Mouse (Mus musculus): ENCODE data around the gene Gm5129. TPM values are rescaled to one million over a fixed set of nuclear protein-coding genes. Genes with fewer than 3 reads are reported as not detected.
"Not testable (repeated sequence)": the region's sequence is repeated elsewhere in the genome, so short reads cannot be mapped to it uniquely, and the experiment has no call there.

The Gm5129 gene
- not detected in 2 replicates for polyA plus RNA-seq (2015; fragmentation: Nextera tagmentation; extraction: Ambion mirVana)

- Histone ChIP-seq H3K36me3 (no peaks in the 10 kb centered on the region), H3K4me1 (peaks cover 22% of the 10 kb centered on the region), H3K27ac (peak within 1 kb of the TSS; percentile 94), H3K9ac (peak within 1 kb of the TSS; percentile 90), H3K27me3 (no peaks in the 10 kb centered on the region), H3K4me2 (peak within 1 kb of the TSS; percentile 66), H3K9me3 (no peaks in the 10 kb centered on the region), H3K4me3 (peak within 1 kb of the TSS; percentile 67)
- peak; percentile 93 for ATAC-seq (ENCODE audit: borderline replicate concordance, extremely low read depth, low FRiP score, low TSS enrichment)
- WGBS: under 1% methylated on average over 46 of the region's 46 CpGs
Observed at GRCm38 (mm10) chr5:29735557-29736061, at the start of gene Gm5129, which contains the start of gene Dnajb6. Gene Gm5129 (minus strand): TSS chr5:29735936. Gene Dnajb6 (plus strand): TSS chr5:29735688.

GRCm38 (mm10) chr5:29784906-29785305 is 49.2 kb upstream of the Gm5129 start:
- H3K4me3 ChIP-seq; H3K9me3 ChIP-seq; H3K27me3 ChIP-seq; H3K4me1 ChIP-seq; H3K36me3 ChIP-seq; H3K4me2 ChIP-seq; H3K27ac ChIP-seq; H3K9ac ChIP-seq; ATAC-seq (ENCODE audit: borderline replicate concordance, extremely low read depth, low FRiP score, low TSS enrichment): not testable (repeated sequence)
- 90% methylated on average over 6 of the region's 13 CpGs for WGBS

GRCm38 (mm10) chr5:29782261-29782660 is 46.5 kb upstream of the Gm5129 start:
- Histone ChIP-seq H3K4me1 (no peaks in the 10 kb centered on the region), H3K36me3 (peaks cover 8% of the 10 kb centered on the region; the same call in 1 of the 2 replicates), H3K27ac (no peak overlapping the region), H3K9me3 (no peaks in the 10 kb centered on the region), H3K27me3 (no peaks in the 10 kb centered on the region), H3K4me2 (no peak overlapping the region), H3K9ac (no peak overlapping the region), H3K4me3 (no peak overlapping the region)
- ATAC-seq (ENCODE audit: borderline replicate concordance, extremely low read depth, low FRiP score, low TSS enrichment): no peak
- WGBS: 91% methylated on average over 3 of the region's 3 CpGs

DNA sequence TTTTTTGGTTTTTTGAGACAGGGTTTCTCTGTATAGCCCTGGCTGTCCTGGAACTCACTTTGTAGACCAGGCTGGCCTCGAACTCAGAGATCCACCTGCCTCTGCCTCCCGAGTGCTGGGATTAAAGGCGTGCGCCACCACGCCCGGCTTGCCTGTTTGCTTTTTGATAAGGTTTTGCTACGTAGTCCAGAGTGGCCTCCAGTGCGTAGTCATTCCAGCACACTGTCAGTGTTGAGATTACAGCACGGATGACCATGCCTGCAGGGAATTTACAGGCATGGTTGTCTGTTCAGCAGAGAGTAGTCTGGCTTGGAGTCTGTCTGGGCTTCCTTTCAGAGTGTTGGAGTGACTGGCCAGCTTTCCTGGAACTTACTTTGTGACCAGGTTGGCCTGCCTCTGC is 44.0 kb upstream of the Gm5129 start:
- not testable (repeated sequence) for H3K9ac ChIP-seq; H3K9me3 ChIP-seq; H3K27me3 ChIP-seq; H3K36me3 ChIP-seq; H3K4me1 ChIP-seq; H3K4me3 ChIP-seq; H3K27ac ChIP-seq; ATAC-seq (ENCODE audit: borderline replicate concordance, extremely low read depth, low FRiP score, low TSS enrichment); H3K4me2 ChIP-seq
- WGBS: 83% methylated on average over 9 of the region's 9 CpGs

- ATAC-seq (ENCODE audit: borderline replicate concordance, extremely low read depth, low FRiP score, low TSS enrichment): no peak
- peaks cover 13% of the 10 kb centered on the region for H3K36me3 ChIP-seq
- no peaks in the 10 kb centered on the region for H3K27me3 ChIP-seq
- no peak overlapping the region for H3K27ac ChIP-seq
- no peaks in the 10 kb centered on the region for H3K9me3 ChIP-seq
- H3K4me1 ChIP-seq: no peaks in the 10 kb centered on the region
- no peak overlapping the region for H3K4me2 ChIP-seq
- no peak overlapping the region for H3K9ac ChIP-seq
- no peak overlapping the region for H3K4me3 ChIP-seq
- WGBS: 83% methylated on average over 6 of the region's 6 CpGs
Observed at GRCm38 (mm10) chr5:29778029-29778428, 42.3 kb upstream of the Gm5129 start.

GRCm38 (mm10) chr5:29775437-29775836 is 39.7 kb upstream of the Gm5129 start:
- 59% methylated on average over 5 of the region's 5 CpGs for WGBS
- Histone ChIP-seq H3K9ac (no peak overlapping the region), H3K4me3 (no peak overlapping the region), H3K4me1 (no peaks in the 10 kb centered on the region), H3K27me3 (no peaks in the 10 kb centered on the region), H3K36me3 (peaks cover 17% of the 10 kb centered on the region), H3K4me2 (no peak overlapping the region), H3K27ac (no peak overlapping the region), H3K9me3 (no peaks in the 10 kb centered on the region)
- no peak for ATAC-seq (ENCODE audit: borderline replicate concordance, extremely low read depth, low FRiP score, low TSS enrichment)

- H3K4me3 ChIP-seq: no peak overlapping the region
- H3K9me3 ChIP-seq: no peaks in the 10 kb centered on the region
- WGBS: 86% methylated on average over 13 of the region's 13 CpGs
- H3K4me1 ChIP-seq: no peaks in the 10 kb centered on the region
- H3K4me2 ChIP-seq: no peak overlapping the region
- no peaks in the 10 kb centered on the region for H3K27me3 ChIP-seq
- peaks cover 17% of the 10 kb centered on the region for H3K36me3 ChIP-seq
- H3K27ac ChIP-seq: no peak overlapping the region
- H3K9ac ChIP-seq: no peak overlapping the region
- no peak for ATAC-seq (ENCODE audit: borderline replicate concordance, extremely low read depth, low FRiP score, low TSS enrichment)
Observed at GRCm38 (mm10) chr5:29773460-29774150, 37.9 kb upstream of the Gm5129 start.

GRCm38 (mm10) chr5:29772651-29773330 is 37.1 kb upstream of the Gm5129 start:
- Histone ChIP-seq H3K9me3 (no peaks in the 10 kb centered on the region), H3K9ac (no peak overlapping the region), H3K4me2 (no peak overlapping the region), H3K27ac (no peak overlapping the region), H3K27me3 (no peaks in the 10 kb centered on the region), H3K4me1 (no peaks in the 10 kb centered on the region), H3K36me3 (peaks cover 18% of the 10 kb centered on the region), H3K4me3 (no peak overlapping the region)
- 63% methylated on average over 4 of the region's 4 CpGs for WGBS
- no peak for ATAC-seq (ENCODE audit: borderline replicate concordance, extremely low read depth, low FRiP score, low TSS enrichment)

GRCm38 (mm10) chr5:29772038-29772437 is 36.3 kb upstream of the Gm5129 start:
- Histone ChIP-seq H3K4me2 (no peak overlapping the region), H3K9ac (no peak overlapping the region), H3K4me1 (no peaks in the 10 kb centered on the region), H3K27ac (no peak overlapping the region), H3K4me3 (no peak overlapping the region), H3K27me3 (no peaks in the 10 kb centered on the region), H3K36me3 (peaks cover 25% of the 10 kb centered on the region), H3K9me3 (no peaks in the 10 kb centered on the region)
- no peak for ATAC-seq (ENCODE audit: borderline replicate concordance, extremely low read depth, low FRiP score, low TSS enrichment)
- 76% methylated on average over 2 of the region's 2 CpGs for WGBS

- Histone ChIP-seq H3K9ac (no peak overlapping the region), H3K27ac (no peak overlapping the region), H3K4me3 (no peak overlapping the region), H3K4me1 (no peaks in the 10 kb centered on the region), H3K4me2 (no peak overlapping the region), H3K36me3 (peaks cover 27% of the 10 kb centered on the region), H3K9me3 (no peaks in the 10 kb centered on the region), H3K27me3 (no peaks in the 10 kb centered on the region)
- WGBS: 81% methylated on average over 1 of the region's 1 CpGs
- no peak for ATAC-seq (ENCODE audit: borderline replicate concordance, extremely low read depth, low FRiP score, low TSS enrichment)
Observed at GRCm38 (mm10) chr5:29770935-29771334, 35.2 kb upstream of the Gm5129 start.

GRCm38 (mm10) chr5:29759318-29759717 is 23.6 kb upstream of the Gm5129 start:
- WGBS: 80% methylated on average over 5 of the region's 5 CpGs
- ATAC-seq (ENCODE audit: borderline replicate concordance, extremely low read depth, low FRiP score, low TSS enrichment): no peak
- Histone ChIP-seq H3K4me1 (no peaks in the 10 kb centered on the region), H3K4me2 (no peak overlapping the region), H3K27ac (no peak overlapping the region), H3K4me3 (no peak overlapping the region), H3K36me3 (peaks cover 58% of the 10 kb centered on the region), H3K27me3 (no peaks in the 10 kb centered on the region), H3K9me3 (no peaks in the 10 kb centered on the region), H3K9ac (no peak overlapping the region)

DNA sequence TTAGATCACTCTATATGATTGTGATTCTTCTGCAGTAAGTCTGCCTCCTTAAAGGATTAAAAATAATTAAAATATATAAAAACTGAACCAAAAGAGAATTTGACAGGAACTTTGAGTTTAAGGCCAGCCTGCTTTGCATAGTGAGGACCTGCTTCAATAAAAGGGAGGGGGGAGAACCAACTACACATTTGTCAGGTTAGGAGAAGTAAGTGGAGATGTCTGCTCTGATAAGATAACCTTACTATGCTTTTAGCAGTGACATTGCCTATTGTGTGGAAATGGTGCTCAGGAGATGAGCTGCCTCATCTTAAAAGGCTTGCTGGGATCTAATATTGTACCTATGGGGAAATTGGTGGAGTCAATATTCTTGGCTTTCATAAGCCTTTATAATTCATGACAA is 17.2 kb upstream of the Gm5129 start:
- H3K27ac ChIP-seq: no peak overlapping the region
- no peak overlapping the region for H3K4me2 ChIP-seq
- no peak for ATAC-seq (ENCODE audit: borderline replicate concordance, extremely low read depth, low FRiP score, low TSS enrichment)
- no peaks in the 10 kb centered on the region for H3K9me3 ChIP-seq
- no peaks in the 10 kb centered on the region for H3K4me1 ChIP-seq
- H3K4me3 ChIP-seq: no peak overlapping the region
- no peaks in the 10 kb centered on the region for H3K27me3 ChIP-seq
- H3K36me3 ChIP-seq: peaks cover 67% of the 10 kb centered on the region
- H3K9ac ChIP-seq: no peak overlapping the region

Data from lung, embryonic 15.5 days (tissue).